Mouse (Mus musculus): ENCODE data around the gene Nfatc2.

Nfatc2 gene

GRCm38 (mm10) chr2:168609653-168610248, 8.3 kb upstream of the Nfatc2 start:
- no peak for DNase-seq (ENCODE audit: low read depth, low spot score)

- DNase-seq (ENCODE audit: low read depth, low spot score), result no peak
Observed at GRCm38 (mm10) chr2:168608125-168608564, 6.7 kb upstream of the Nfatc2 start.

- no peak for DNase-seq (ENCODE audit: low read depth, low spot score)
Observed at GRCm38 (mm10) chr2:168604655-168605070, 3.2 kb upstream of the Nfatc2 start.

- no peak for DNase-seq (ENCODE audit: low read depth, low spot score)
Observed at GRCm38 (mm10) chr2:168602387-168602741, 907 bp upstream of the Nfatc2 start.

GRCm38 (mm10) chr2:168600750-168601490, 537 bp downstream of the Nfatc2 start:
- DNase-seq (ENCODE audit: low read depth, low spot score), result no peak

GRCm38 (mm10) chr2:168595693-168596092, 5.8 kb downstream of the Nfatc2 start:
- DNase-seq (ENCODE audit: low read depth, low spot score), result no peak

GRCm38 (mm10) chr2:168593676-168594075, 7.8 kb downstream of the Nfatc2 start:
- DNase-seq (ENCODE audit: low read depth, low spot score), result no peak

GRCm38 (mm10) chr2:168593004-168593403, 8.5 kb downstream of the Nfatc2 start:
- DNase-seq (ENCODE audit: low read depth, low spot score), result no peak

- no peak for DNase-seq (ENCODE audit: low read depth, low spot score)
Observed at GRCm38 (mm10) chr2:168591076-168591475, 10.4 kb downstream of the Nfatc2 start.

GRCm38 (mm10) chr2:168590556-168590955, 10.9 kb downstream of the Nfatc2 start:
- no peak for DNase-seq (ENCODE audit: low read depth, low spot score)

GRCm38 (mm10) chr2:168590168-168590551, 11.3 kb downstream of the Nfatc2 start:
- DNase-seq (ENCODE audit: low read depth, low spot score), result no peak

GRCm38 (mm10) chr2:168589368-168590167, 11.9 kb downstream of the Nfatc2 start:
- DNase-seq (ENCODE audit: low read depth, low spot score), result no peak

GRCm38 (mm10) chr2:168588591-168589367, 12.7 kb downstream of the Nfatc2 start:
- DNase-seq (ENCODE audit: low read depth, low spot score), result no peak

- no peak for DNase-seq (ENCODE audit: low read depth, low spot score)
Observed at GRCm38 (mm10) chr2:168587159-168587558, 14.3 kb downstream of the Nfatc2 start.

- DNase-seq (ENCODE audit: low read depth, low spot score), result no peak
Observed at GRCm38 (mm10) chr2:168586512-168586911, 14.9 kb downstream of the Nfatc2 start.

GRCm38 (mm10) chr2:168584857-168585256, 16.6 kb downstream of the Nfatc2 start:
- DNase-seq (ENCODE audit: low read depth, low spot score), result no peak

- no peak for DNase-seq (ENCODE audit: low read depth, low spot score)
Observed at GRCm38 (mm10) chr2:168584408-168584807, 17.0 kb downstream of the Nfatc2 start.

GRCm38 (mm10) chr2:168583084-168583483, 18.4 kb downstream of the Nfatc2 start:
- no peak for DNase-seq (ENCODE audit: low read depth, low spot score)

GRCm38 (mm10) chr2:168581207-168581854, 20.1 kb downstream of the Nfatc2 start:
- DNase-seq (ENCODE audit: low read depth, low spot score), result no peak

- no peak for DNase-seq (ENCODE audit: low read depth, low spot score)
Observed at GRCm38 (mm10) chr2:168580295-168580915, 21.1 kb downstream of the Nfatc2 start.
